Mouse (Mus musculus): ENCODE measurements around the gene Cpt1c.
"Not testable (repeated sequence)": the region's sequence is repeated elsewhere in the genome, so short reads cannot be mapped to it uniquely, and the experiment has no call there.

Cpt1c gene

GRCm38 (mm10) chr7:44974383-44975116 lies at the start of gene Cpt1c:
Gene Cpt1c (minus strand): TSS chr7:44974851.
- peak; percentile 85 for DNase-seq (ENCODE audit: low spot score)

GRCm38 (mm10) chr7:45023711-45024110 lies 49.1 kb upstream of the Cpt1c start:
- DNase-seq (ENCODE audit: low spot score): not testable (repeated sequence)

GRCm38 (mm10) chr7:45020225-45020624 lies 45.6 kb upstream of the Cpt1c start:
- no peak for DNase-seq (ENCODE audit: low spot score)

GRCm38 (mm10) chr7:45019031-45019571 lies 44.5 kb upstream of the Cpt1c start:
- peak; percentile 69 for DNase-seq (ENCODE audit: low spot score)

GRCm38 (mm10) chr7:45017242-45018061 lies 42.8 kb upstream of the Cpt1c start, which contains the start of gene Rras:
Gene Rras (plus strand): TSS chr7:45017961.
- peak; percentile 96 for DNase-seq (ENCODE audit: low spot score)

- no peak for DNase-seq (ENCODE audit: low spot score)
These were observed 42.1 kb upstream of the Cpt1c start for GRCm38 (mm10) chr7:45016761-45017160.

- DNase-seq (ENCODE audit: low spot score): peak; percentile 100
These were observed 41.4 kb upstream of the Cpt1c start, which contains the start of gene Scaf1 for GRCm38 (mm10) chr7:45015957-45016612. Gene Scaf1 (minus strand): TSS chr7:45016363.

- no peak for DNase-seq (ENCODE audit: low spot score)
These were observed 40.8 kb upstream of the Cpt1c start for GRCm38 (mm10) chr7:45015344-45015956.

- no peak for DNase-seq (ENCODE audit: low spot score)
These were observed 39.4 kb upstream of the Cpt1c start for GRCm38 (mm10) chr7:45014096-45014451.

GRCm38 (mm10) chr7:45013366-45014095 lies 38.9 kb upstream of the Cpt1c start:
- DNase-seq (ENCODE audit: low spot score): no peak

- DNase-seq (ENCODE audit: low spot score): no peak
These were observed 38.2 kb upstream of the Cpt1c start for GRCm38 (mm10) chr7:45012824-45013223.

GRCm38 (mm10) chr7:45012011-45012410 lies 37.4 kb upstream of the Cpt1c start:
- no peak for DNase-seq (ENCODE audit: low spot score)

GRCm38 (mm10) chr7:45008411-45008810 lies 33.8 kb upstream of the Cpt1c start:
- no peak for DNase-seq (ENCODE audit: low spot score)

GRCm38 (mm10) chr7:45007846-45008245 lies 33.2 kb upstream of the Cpt1c start:
- no peak for DNase-seq (ENCODE audit: low spot score)

- no peak for DNase-seq (ENCODE audit: low spot score)
These were observed 32.5 kb upstream of the Cpt1c start for GRCm38 (mm10) chr7:45007141-45007540.

- no peak for DNase-seq (ENCODE audit: low spot score)
These were observed 31.9 kb upstream of the Cpt1c start for GRCm38 (mm10) chr7:45006503-45006902.

- no peak for DNase-seq (ENCODE audit: low spot score)
These were observed 30.8 kb upstream of the Cpt1c start for GRCm38 (mm10) chr7:45005321-45005992.

- no peak for DNase-seq (ENCODE audit: low spot score)
These were observed 29.9 kb upstream of the Cpt1c start for GRCm38 (mm10) chr7:45004546-45004945.

GRCm38 (mm10) chr7:45002440-45002839 lies 27.8 kb upstream of the Cpt1c start:
- DNase-seq (ENCODE audit: low spot score): no peak

- no peak for DNase-seq (ENCODE audit: low spot score)
These were observed 26.0 kb upstream of the Cpt1c start for GRCm38 (mm10) chr7:45000539-45001114.

All from testis, postnatal 14 days (tissue).